Mouse (Mus musculus) embryonic fibroblast, embryonic 13.5 days (primary cell): ENCODE data around the gene Dlg2. TPM values are rescaled to one million over a fixed set of nuclear protein-coding genes. Genes with fewer than 3 reads are reported as not detected.

Source experiments
- H3K27ac ChIP-seq: 2 replicates; pipeline ENCODE4 v1.5.1; 2012; ENCODE audit warnings: low read length, control low read depth, inconsistent platforms; ENCODE audit not compliant: insufficient read depth
- H3K4me1 ChIP-seq: 2 replicates; pipeline ENCODE4 v1.6.1; 2011; ENCODE audit warnings: low read length; ENCODE audit not compliant: control insufficient read depth, insufficient read depth
- H3K4me3 ChIP-seq: 2 replicates; pipeline ENCODE4 v1.5.1; 2011; ENCODE audit warnings: mild to moderate bottlenecking, control low read depth, low read length; ENCODE audit not compliant: insufficient read depth
- CTCF ChIP-seq: IDR thresholded peaks from 2 replicates; pipeline ENCODE4 v1.5.1; 2011; ENCODE audit warnings: mild to moderate bottlenecking, control low read depth, low read length, moderate library complexity, borderline replicate concordance; ENCODE audit not compliant: insufficient read depth
- POLR2A ChIP-seq: IDR thresholded peaks from 2 replicates; pipeline ENCODE4 v1.6.1; 2011; ENCODE audit warnings: low read depth, mild to moderate bottlenecking, control low read depth, low read length, moderate library complexity
- polyA plus RNA-seq: library from polyadenylated mRNA; stranded (reverse); fragments of >200 nt; gene quantifications from 2 replicates; pipeline ENCODE4 v1.2.4, GENCODE M21; 2011; ENCODE audit warnings: low read depth; ENCODE audit not compliant: missing spikeins, insufficient read length

Gene Dlg2
- polyA plus RNA-seq, 1 experiment = 5.2 TPM

- no peaks in the 10 kb centered on the region for H3K4me1 ChIP-seq
- H3K27ac ChIP-seq = no peak overlapping the region
- TF ChIP-seq CTCF (no peak), POLR2A (no peak)
- H3K4me3 ChIP-seq = no peak overlapping the region
These were observed 173.0 kb downstream of the Dlg2 start for GRCm38 (mm10) chr7:90649512-90649911.

- no peak overlapping the region for H3K4me3 ChIP-seq
- no peak overlapping the region for H3K27ac ChIP-seq
- H3K4me1 ChIP-seq = no peaks in the 10 kb centered on the region
- TF ChIP-seq POLR2A = no peak
- TF ChIP-seq CTCF = no peak
These were observed 174.7 kb downstream of the Dlg2 start for GRCm38 (mm10) chr7:90651128-90651527.

GRCm38 (mm10) chr7:90651611-90652010, 175.1 kb downstream of the Dlg2 start:
- Histone ChIP-seq H3K27ac (no peak overlapping the region), H3K4me3 (no peak overlapping the region), H3K4me1 (no peaks in the 10 kb centered on the region)
- TF ChIP-seq CTCF (no peak), POLR2A (no peak)

GRCm38 (mm10) chr7:90658593-90658992, 182.1 kb downstream of the Dlg2 start:
- no peaks in the 10 kb centered on the region for H3K4me1 ChIP-seq
- H3K4me3 ChIP-seq = no peak overlapping the region
- H3K27ac ChIP-seq = no peak overlapping the region
- TF ChIP-seq POLR2A (no peak), CTCF (no peak)

GRCm38 (mm10) chr7:90694050-90694449, 217.6 kb downstream of the Dlg2 start:
- H3K4me3 ChIP-seq = no peak overlapping the region
- TF ChIP-seq CTCF (no peak), POLR2A (no peak)
- no peaks in the 10 kb centered on the region for H3K4me1 ChIP-seq
- H3K27ac ChIP-seq = no peak overlapping the region

- H3K4me3 ChIP-seq = no peak overlapping the region
- H3K27ac ChIP-seq = no peak overlapping the region
- H3K4me1 ChIP-seq = no peaks in the 10 kb centered on the region
- TF ChIP-seq CTCF = no peak
These were observed 219.9 kb downstream of the Dlg2 start for GRCm38 (mm10) chr7:90696181-90696950.

- H3K27ac ChIP-seq = peak overlapping the region; percentile 47; the same call in 1 of the 2 replicates
- TF ChIP-seq CTCF = no peak
- TF ChIP-seq POLR2A = no peak
- H3K4me3 ChIP-seq = no peak overlapping the region
- no peaks in the 10 kb centered on the region; the same call in 1 of the 2 replicates for H3K4me1 ChIP-seq
These were observed 226.8 kb downstream of the Dlg2 start for GRCm38 (mm10) chr7:90703163-90703852.

GRCm38 (mm10) chr7:90703951-90704350, 227.5 kb downstream of the Dlg2 start:
- no peaks in the 10 kb centered on the region; the same call in 1 of the 2 replicates for H3K4me1 ChIP-seq
- TF ChIP-seq CTCF (no peak), POLR2A (no peak)
- H3K4me3 ChIP-seq = no peak overlapping the region
- no peak overlapping the region for H3K27ac ChIP-seq

GRCm38 (mm10) chr7:90734086-90734485, 257.6 kb downstream of the Dlg2 start:
- TF ChIP-seq CTCF (no peak), POLR2A (no peak)
- Histone ChIP-seq H3K4me3 (no peak overlapping the region), H3K27ac (no peak overlapping the region), H3K4me1 (no peaks in the 10 kb centered on the region)

- Histone ChIP-seq H3K4me1 (no peaks in the 10 kb centered on the region), H3K4me3 (no peak overlapping the region), H3K27ac (no peak overlapping the region)
- TF ChIP-seq POLR2A (no peak), CTCF (no peak)
These were observed 259.9 kb downstream of the Dlg2 start for GRCm38 (mm10) chr7:90736369-90736768.
